Mouse (Mus musculus) CH12.LX (cell line): ENCODE measurements at regions not wholly inside any gene's neighbourhood (a gene's known extent, or its start where the extent isn't known, plus 50 kb on each side); places are given as distances from the start of the nearest gene placed in this dataset.

ENCODE experiments used
- DNase-seq: peaks from one replicate; pipeline ENCODE4 v3.0.0-alpha.2; 2013; ENCODE audit errors: extremely low read depth
- H3K27ac ChIP-seq: 2 replicates; pipeline ENCODE4 v1.5.1; 2012; ENCODE audit warnings: low read depth, mild to moderate bottlenecking, control low read depth, moderate library complexity; ENCODE audit not compliant: insufficient read depth
- H3K27me3 ChIP-seq: replicated peaks from 2 replicates; pipeline ENCODE3; 2012; ENCODE audit warnings: inconsistent platforms
- H3K36me3 ChIP-seq, 2 experiments: replicated peaks in 1 of 2; 2 replicates each; pipeline versions ENCODE3 to v1.6.1; 2012; ENCODE audit warnings: inconsistent platforms in 1 of 2, low read length in 1 of 2, mild to moderate bottlenecking in 1 of 2, mixed read lengths in 1 of 2, moderate library complexity in 1 of 2; ENCODE audit not compliant: control insufficient read depth in 1 of 2, insufficient read depth in 1 of 2
- H3K4me1 ChIP-seq, 2 experiments: 2 replicates each; pipeline ENCODE4 v1.6.1; 2012; ENCODE audit warnings: inconsistent platforms in 1 of 2, moderate library complexity in 1 of 2; ENCODE audit not compliant: insufficient read depth in 2 of 2, control insufficient read depth in 1 of 2
- H3K4me2 ChIP-seq: 2 replicates; pipeline ENCODE4 v1.6.1; 2012; ENCODE audit warnings: low read depth, mild to moderate bottlenecking, control low read depth; ENCODE audit not compliant: poor library complexity, insufficient read depth, severe bottlenecking
- H3K4me3 ChIP-seq, 3 experiments: fragments of 150-350 bp in 1 of 3; sonication (generic) in 1 of 3; replicated peaks in 1 of 3; 2 replicates each; pipeline versions ENCODE3 to v1.5.1; 2011 to 2012; ENCODE audit warnings: low read depth in 2 of 3, low read length in 2 of 3, mild to moderate bottlenecking in 2 of 3, moderate library complexity in 2 of 3, control low read depth in 1 of 3, improper control_type of control experiment in 1 of 3, inconsistent platforms in 1 of 3, mixed read lengths in 1 of 3; ENCODE audit not compliant: poor library complexity in 1 of 3
- H3K79me2 ChIP-seq: replicated peaks from 2 replicates; pipeline ENCODE4 v1.6.1; 2012; ENCODE audit warnings: mild to moderate bottlenecking, moderate library complexity; ENCODE audit not compliant: control insufficient read depth, poor library complexity, insufficient read depth, severe bottlenecking; ENCODE audit errors: extremely low read depth
- H3K9ac ChIP-seq: 2 replicates; pipeline ENCODE4 v1.6.1; 2012; ENCODE audit warnings: low read depth, mild to moderate bottlenecking, control low read depth, moderate library complexity; ENCODE audit not compliant: insufficient read depth
- H3K9me3 ChIP-seq: replicated peaks from 2 replicates; pipeline ENCODE3; 2012; ENCODE audit warnings: low read length, inconsistent platforms, mixed read lengths
- CHD1 ChIP-seq: IDR thresholded peaks from 2 replicates; pipeline ENCODE4 v1.6.1; 2012; ENCODE audit warnings: low read depth, low read length, improper control_type of control experiment, inconsistent platforms
- CHD2 ChIP-seq: IDR thresholded peaks from 2 replicates; pipeline ENCODE4 v1.6.1; 2011; ENCODE audit warnings: low read length, improper control_type of control experiment
- ELF1 ChIP-seq: IDR thresholded peaks from 2 replicates; pipeline ENCODE4 v1.6.1; 2014; ENCODE audit warnings: low read depth, mild to moderate bottlenecking, inconsistent platforms, low read length, improper control_type of control experiment
- ETS1 ChIP-seq: conservative IDR thresholded peaks from 2 replicates; pipeline ENCODE4 v1.6.1; 2012; ENCODE audit warnings: low read depth, mild to moderate bottlenecking, inconsistent platforms, low read length, improper control_type of control experiment, moderate library complexity
- HCFC1 ChIP-seq: IDR thresholded peaks from 2 replicates; pipeline ENCODE4 v1.6.1; 2012; ENCODE audit warnings: low read depth, mild to moderate bottlenecking, inconsistent platforms, low read length, improper control_type of control experiment
- IRF4 ChIP-seq: IDR thresholded peaks from 2 replicates; pipeline ENCODE4 v1.6.1; 2014; ENCODE audit warnings: low read depth, mild to moderate bottlenecking, inconsistent platforms, low read length, improper control_type of control experiment
- JUN ChIP-seq: IDR thresholded peaks from 2 replicates; pipeline ENCODE4 v1.6.1; 2011; ENCODE audit warnings: low read depth, mild to moderate bottlenecking, low read length, improper control_type of control experiment, moderate library complexity; ENCODE audit not compliant: insufficient read depth
- JUND ChIP-seq: conservative IDR thresholded peaks from 2 replicates; pipeline ENCODE4 v1.6.1; 2011; ENCODE audit warnings: low read depth, low read length, improper control_type of control experiment
- MXI1 ChIP-seq: IDR thresholded peaks from 2 replicates; pipeline ENCODE4 v1.6.1; 2011; ENCODE audit warnings: mild to moderate bottlenecking, low read depth, low read length, improper control_type of control experiment
- NELFE ChIP-seq: IDR thresholded peaks from 2 replicates; pipeline ENCODE4 v1.6.1; 2011; ENCODE audit warnings: low read depth, low read length, improper control_type of control experiment
- PAX5 ChIP-seq: IDR thresholded peaks from 2 replicates; pipeline ENCODE4 v1.6.1; 2012; ENCODE audit warnings: low read length, inconsistent platforms, mixed read lengths
- POLR2A ChIP-seq: IDR thresholded peaks from 2 replicates; pipeline ENCODE4 v1.6.1; 2011; ENCODE audit warnings: low read depth, mild to moderate bottlenecking, improper control_type of control experiment, low read length
- TBP ChIP-seq: conservative IDR thresholded peaks from 2 replicates; pipeline ENCODE4 v1.6.1; 2011; ENCODE audit warnings: low read depth, low read length, improper control_type of control experiment
- UBTF ChIP-seq: IDR thresholded peaks from 2 replicates; pipeline ENCODE4 v1.6.1; 2012; ENCODE audit warnings: low read depth, mild to moderate bottlenecking, inconsistent platforms, low read length, improper control_type of control experiment, moderate library complexity
- USF1 ChIP-seq: IDR thresholded peaks from 2 replicates; pipeline ENCODE4 v1.6.1; 2014; ENCODE audit warnings: low read depth, mild to moderate bottlenecking, inconsistent platforms, low read length, improper control_type of control experiment
- ZC3H11A ChIP-seq: IDR thresholded peaks from 2 replicates; pipeline ENCODE4 v1.6.1; 2012; ENCODE audit warnings: low read depth, mild to moderate bottlenecking, inconsistent platforms, low read length, improper control_type of control experiment
- ZKSCAN1 ChIP-seq: IDR thresholded peaks from 2 replicates; pipeline ENCODE4 v1.6.1; 2012; ENCODE audit warnings: low read depth, inconsistent platforms, low read length, improper control_type of control experiment, borderline replicate concordance
- dilution Hi-C: fragments of 300-500 bp; cut with MboI; formaldehyde crosslinking; loops from 2 replicates; pipeline ENCODE4 v1.14.3; 2020; ENCODE audit warnings: low sequenced_read_pairs; ENCODE audit not compliant: extremely low pct_unique_long_range_greater_than_20kb, extremely low pct_ligation_motif_present
- in situ Hi-C: fragments of 300-500 bp; cut with MboI; formaldehyde crosslinking; loops from 3 replicates; pipeline ENCODE4 v1.14.3; 2019; ENCODE audit warnings: low sequenced_read_pairs, low pct_ligation_motif_present, low pct_unique_long_range_greater_than_20kb, mixed read lengths

GRCm38 (mm10) chr1:133544996-133545395 lies 65.1 kb downstream of the Snrpe start:
- H3K79me2 ChIP-seq = no peaks in the 10 kb centered on the region
- in situ Hi-C loops (no loop called here), dilution Hi-C loops (no loop called here)
- peaks cover 90% of the 10 kb centered on the region for H3K27me3 ChIP-seq
- H3K9ac ChIP-seq = no peak overlapping the region
- DNase-seq = no peak
- no peaks in the 10 kb centered on the region for H3K4me1 ChIP-seq
- no peaks in the 10 kb centered on the region for H3K9me3 ChIP-seq
- H3K36me3 ChIP-seq = no peaks in the 10 kb centered on the region
- no peak overlapping the region for H3K27ac ChIP-seq
- no peak overlapping the region for H3K4me2 ChIP-seq
- TF ChIP-seq IRF4 (no peak), ETS1 (no peak)
- H3K4me3 ChIP-seq = no peak overlapping the region

- Histone ChIP-seq H3K4me2 (no peak overlapping the region), H3K4me3 (no peak overlapping the region), H3K79me2 (no peaks in the 10 kb centered on the region), H3K27ac (no peak overlapping the region), H3K27me3 (peaks cover 84% of the 10 kb centered on the region), H3K9ac (no peak overlapping the region), H3K9me3 (no peaks in the 10 kb centered on the region), H3K4me1 (no peaks in the 10 kb centered on the region), H3K36me3 (no peaks in the 10 kb centered on the region)
- in situ Hi-C loops (no loop called here), dilution Hi-C loops (no loop called here)
- TF ChIP-seq HCFC1 (no peak), ZC3H11A (no peak), UBTF (no peak), MXI1 (no peak), ETS1 (no peak), USF1 (no peak), JUND (no peak), NELFE (no peak), ELF1 (no peak), CHD1 (no peak), PAX5 (no peak), ZKSCAN1 (no peak), POLR2A (no peak)
- DNase-seq = no peak
Observed at GRCm38 (mm10) chr1:133543751-133544150, 66.3 kb downstream of the Snrpe start.

- Histone ChIP-seq H3K36me3 (no peaks in the 10 kb centered on the region), H3K9me3 (no peaks in the 10 kb centered on the region), H3K4me2 (no peak overlapping the region), H3K79me2 (no peaks in the 10 kb centered on the region), H3K4me3 (no peak overlapping the region), H3K4me1 (no peaks in the 10 kb centered on the region), H3K27me3 (peaks cover 80% of the 10 kb centered on the region), H3K9ac (no peak overlapping the region), H3K27ac (no peak overlapping the region)
- in situ Hi-C loops (no loop called here), dilution Hi-C loops (no loop called here)
- TF ChIP-seq CHD1 (no peak), JUN (no peak), CHD2 (no peak), TBP (no peak)
- DNase-seq = no peak
Observed at GRCm38 (mm10) chr1:133541996-133542775, 67.9 kb downstream of the Snrpe start.
